Mouse (Mus musculus): ENCODE data around the gene Sprr2a3. TPM values are rescaled to one million over a fixed set of nuclear protein-coding genes. Genes with fewer than 3 reads are reported as not detected.

Gene Sprr2a3
- total RNA-seq, 2 experiments from 2014 or later, result not detected

Other genes starting within 250 kb of the Sprr2a3 start
- gene Lor, start 202.3 kb upstream of the Sprr2a3 start, total RNA-seq (2021), result not detected
- not detected for gene Prr9, start 161.5 kb upstream of the Sprr2a3 start, total RNA-seq (2021)
- not detected for gene Lelp1, start 142.7 kb upstream of the Sprr2a3 start, total RNA-seq (2021)
- gene Sprr2a1, start 69.6 kb upstream of the Sprr2a3 start, total RNA-seq (2021), result not detected
- gene Sprr2a2, start 69.5 kb upstream of the Sprr2a3 start, total RNA-seq (2021), result not detected
- not detected for gene Sprr2b, start 31.2 kb downstream of the Sprr2a3 start, total RNA-seq (2021)
- gene Sprr2d, start 53.7 kb downstream of the Sprr2a3 start, total RNA-seq (2021), result not detected
- gene Sprr2e, start 66.7 kb downstream of the Sprr2a3 start, total RNA-seq (2021), result not detected
- not detected for gene Sprr2f, start 79.8 kb downstream of the Sprr2a3 start, total RNA-seq (2021)
- gene Sprr2h, start 100.3 kb downstream of the Sprr2a3 start, total RNA-seq (2021), result not detected
- gene Sprr2i, start 122.6 kb downstream of the Sprr2a3 start, total RNA-seq (2021), result not detected
- gene Sprr2j-ps, start 132.7 kb downstream of the Sprr2a3 start, total RNA-seq (2021), result not detected
- 1 to 10 TPM; 4.9 to 5.4 TPM for gene Gm9774, start 144.0 kb downstream of the Sprr2a3 start, total RNA-seq (2021)
- gene Sprr2k, start 147.2 kb downstream of the Sprr2a3 start, total RNA-seq (2021), result not detected
- not detected for gene Sprr1b, start 153.4 kb downstream of the Sprr2a3 start, total RNA-seq (2021)
- not detected for gene Sprr3, start 173.3 kb downstream of the Sprr2a3 start, total RNA-seq (2021)
- gene Sprr1a, start 200.5 kb downstream of the Sprr2a3 start, total RNA-seq (2021), result not detected
- gene Sprr4, start 215.1 kb downstream of the Sprr2a3 start, total RNA-seq (2021), result not detected
- not detected for gene 2310046K23Rik, start 249.1 kb downstream of the Sprr2a3 start, total RNA-seq (2021)

Data from gastrocnemius, adult 18-20 months (tissue).